Mouse (Mus musculus) kidney, adult 2 months (tissue): ENCODE measurements around the gene Hdc. TPM values are rescaled to one million over a fixed set of nuclear protein-coding genes. Genes with fewer than 3 reads are reported as not detected.

Experiments
- DNase-seq: peaks from one replicate; pipeline ENCODE4 v3.0.0; 2021
- H3K27ac ChIP-seq: fragments of 200-500 bp; 2 replicates; pipeline ENCODE4 v1.5.1; 2012; ENCODE audit warnings: low read depth, low read length, control low read depth, inconsistent platforms; ENCODE audit not compliant: insufficient read depth
- H3K27me3 ChIP-seq: fragments of 200-500 bp; replicated peaks from 2 replicates; pipeline ENCODE4 v1.6.1; 2012; ENCODE audit warnings: mild to moderate bottlenecking, moderate library complexity, low read length, inconsistent platforms; ENCODE audit not compliant: control insufficient read depth, insufficient read depth
- H3K36me3 ChIP-seq: fragments of 200-500 bp; 2 replicates; pipeline ENCODE4 v1.6.1; 2012; ENCODE audit warnings: mild to moderate bottlenecking, moderate library complexity, low read length, inconsistent platforms; ENCODE audit not compliant: control insufficient read depth, insufficient read depth
- H3K4me1 ChIP-seq: fragments of 200-500 bp; 2 replicates; pipeline ENCODE4 v1.6.1; 2011; ENCODE audit warnings: low read length; ENCODE audit not compliant: control insufficient read depth, insufficient read depth
- H3K4me3 ChIP-seq: fragments of 200-500 bp; 2 replicates; pipeline ENCODE4 v1.5.1; 2011; ENCODE audit warnings: mild to moderate bottlenecking, low read depth, low read length, control low read depth; ENCODE audit not compliant: insufficient read depth
- CTCF ChIP-seq: fragments of 200-500 bp; conservative IDR thresholded peaks from 2 replicates; pipeline ENCODE4 v1.5.1; 2011; ENCODE audit warnings: low read depth, mild to moderate bottlenecking, control low read depth, low read length, moderate library complexity, mixed read lengths; ENCODE audit not compliant: insufficient read depth, insufficient read length
- POLR2A ChIP-seq: fragments of 200-500 bp; IDR thresholded peaks from one replicate; pipeline ENCODE4 v1.6.1; 2011; ENCODE audit warnings: low read depth, low read length, control low read depth
- WGBS: fragments of 180-500 bp; shearing (Covaris S2); methylation state at CpG from one replicate; pipeline ENCODE4 v1.1.7; 2018; 5-methylcytosine and 5-hydroxymethylcytosine counted together
- polyA plus RNA-seq: library from polyadenylated mRNA; depleted of rRNA; stranded (reverse); fragments of >200 nt; gene quantifications from 2 replicates; pipeline ENCODE4 v1.2.3, GENCODE M21; 2012; rRNA removed

Hdc gene
- polyA plus RNA-seq, result 8.1 and 11.7 TPM in 2 replicates

- H3K36me3 ChIP-seq, result no peaks in the 10 kb centered on the region
- no peak for TF ChIP-seq CTCF
- no peak for TF ChIP-seq POLR2A
- no peak within 1 kb of the TSS for H3K27ac ChIP-seq
- 76% methylated on average over 14 of the region's 14 CpGs for WGBS
- H3K4me3 ChIP-seq, result no peak within 1 kb of the TSS
- H3K4me1 ChIP-seq, result no peaks in the 10 kb centered on the region
- no peaks in the 10 kb centered on the region for H3K27me3 ChIP-seq
- DNase-seq, result no peak
Measured at GRCm38 (mm10) chr2:126619249-126619704, at the start of gene Hdc. Hdc (minus strand) TSS chr2:126619299.

DNA sequence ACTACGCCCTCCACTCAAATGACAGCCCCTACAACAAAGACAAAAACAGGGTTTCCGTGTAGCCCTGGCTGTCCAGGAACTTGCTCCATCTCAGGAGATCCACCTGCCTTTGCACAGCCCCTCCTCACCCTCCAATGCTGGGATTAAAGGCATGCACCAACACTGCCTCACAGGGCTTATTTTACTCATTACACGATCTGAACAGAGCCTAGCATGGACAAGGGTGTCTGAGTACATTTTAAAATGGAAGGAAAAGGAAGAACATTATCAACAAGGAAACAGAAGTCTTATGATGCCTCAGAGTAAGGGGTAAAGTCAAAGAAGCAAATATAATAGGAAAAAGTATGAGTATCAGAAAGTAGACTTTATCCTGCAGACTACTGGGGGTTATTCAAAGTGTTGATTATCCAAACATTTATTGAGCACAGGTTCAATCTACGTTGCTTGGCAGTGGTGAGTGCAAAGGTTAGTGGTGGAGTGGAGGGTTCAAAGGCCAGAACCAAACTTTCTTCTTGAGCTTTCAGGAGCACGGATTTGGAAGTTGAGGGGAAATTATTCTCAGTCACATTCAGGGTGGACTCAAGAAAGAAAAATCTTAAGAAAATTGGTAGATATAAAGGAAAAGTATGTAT, 49.6 kb upstream of the Hdc start:
- 67% methylated on average over 5 of the region's 5 CpGs for WGBS
- Histone ChIP-seq H3K4me1 (peaks cover 12% of the 10 kb centered on the region), H3K27ac (peak overlapping the region; percentile 97), H3K27me3 (no peaks in the 10 kb centered on the region), H3K36me3 (no peaks in the 10 kb centered on the region), H3K4me3 (no peak overlapping the region)
- TF ChIP-seq CTCF (0 out of 2 replicates have a peak, but pooled peaks have one; percentile 0), POLR2A (no peak)
- DNase-seq, result peak; percentile 86

DNA sequence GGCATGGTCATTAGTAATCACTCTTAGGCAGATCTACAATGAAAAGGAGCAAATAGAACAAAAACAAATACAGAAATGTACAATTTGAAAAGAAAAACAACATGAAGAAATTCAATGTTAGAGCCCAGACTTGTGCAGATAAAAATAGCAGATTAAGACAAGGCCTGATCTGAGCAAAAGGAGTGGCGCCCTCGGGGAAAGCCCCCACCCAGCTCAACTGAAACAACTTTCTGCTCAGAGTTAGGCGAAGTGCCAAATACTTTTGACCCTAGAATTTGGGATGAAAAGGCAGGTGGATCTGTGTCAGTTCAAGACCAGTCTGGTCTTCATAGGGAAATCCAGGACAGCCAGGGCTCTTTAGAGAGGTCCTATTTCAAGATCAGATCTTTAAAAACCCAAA, 46.9 kb upstream of the Hdc start:
- H3K27ac ChIP-seq, result no peak overlapping the region
- 92% methylated on average over 3 of the region's 3 CpGs for WGBS
- H3K36me3 ChIP-seq, result no peaks in the 10 kb centered on the region
- no peaks in the 10 kb centered on the region for H3K27me3 ChIP-seq
- no peak for TF ChIP-seq POLR2A
- no peak for TF ChIP-seq CTCF
- no peak overlapping the region for H3K4me3 ChIP-seq
- DNase-seq, result no peak
- H3K4me1 ChIP-seq, result peaks cover 5% of the 10 kb centered on the region; the same call in 1 of the 2 replicates

GRCm38 (mm10) chr2:126663481-126663880, 44.4 kb upstream of the Hdc start:
- H3K36me3 ChIP-seq, result no peaks in the 10 kb centered on the region
- TF ChIP-seq CTCF, result 0 out of 2 replicates have a peak, but pooled peaks have one; percentile 14
- TF ChIP-seq POLR2A, result no peak
- H3K4me3 ChIP-seq, result no peak overlapping the region
- peak; percentile 66 for DNase-seq
- no peak overlapping the region for H3K27ac ChIP-seq
- 25% methylated on average over 4 of the region's 4 CpGs for WGBS
- no peaks in the 10 kb centered on the region for H3K27me3 ChIP-seq
- peaks cover under 1% of the 10 kb centered on the region; the same call in 1 of the 2 replicates for H3K4me1 ChIP-seq

GRCm38 (mm10) chr2:126652929-126653328, 33.8 kb upstream of the Hdc start:
- H3K27me3 ChIP-seq, result no peaks in the 10 kb centered on the region; the same call in 1 of the 2 replicates
- peaks cover 5% of the 10 kb centered on the region; the same call in 1 of the 2 replicates for H3K4me1 ChIP-seq
- H3K27ac ChIP-seq, result no peak overlapping the region
- no peak overlapping the region for H3K4me3 ChIP-seq
- WGBS, result 43% methylated on average over 4 of the region's 4 CpGs
- TF ChIP-seq POLR2A (no peak), CTCF (no peak)
- H3K36me3 ChIP-seq, result no peaks in the 10 kb centered on the region; the same call in 1 of the 2 replicates
- DNase-seq, result peak; percentile 85

GRCm38 (mm10) chr2:126647762-126648161, 28.7 kb upstream of the Hdc start:
- Histone ChIP-seq H3K4me1 (no peaks in the 10 kb centered on the region), H3K27ac (no peak overlapping the region), H3K36me3 (no peaks in the 10 kb centered on the region; the same call in 1 of the 2 replicates), H3K4me3 (no peak overlapping the region), H3K27me3 (no peaks in the 10 kb centered on the region)
- no peak for TF ChIP-seq POLR2A
- TF ChIP-seq CTCF, result no peak
- no peak for DNase-seq
- WGBS, result 91% methylated on average over 3 of the region's 3 CpGs

- Histone ChIP-seq H3K4me3 (no peak overlapping the region), H3K4me1 (no peaks in the 10 kb centered on the region), H3K27ac (no peak overlapping the region), H3K36me3 (no peaks in the 10 kb centered on the region; the same call in none of the 2 replicates), H3K27me3 (no peaks in the 10 kb centered on the region)
- 91% methylated on average over 5 of the region's 5 CpGs for WGBS
- TF ChIP-seq POLR2A (no peak), CTCF (no peak)
- DNase-seq, result no peak
Measured at GRCm38 (mm10) chr2:126646461-126646860, 27.4 kb upstream of the Hdc start.
